Mouse (Mus musculus) monocyte, adult 2 months (primary cell): Measurements from ENCODE around the gene Gsg1l.

Experiments
- DNase-seq, 2 experiments: peaks; one replicate each; pipeline ENCODE4 v3.0.0; 2022; ENCODE audit warnings: low spot score in 2 of 2, low read depth in 1 of 2

Gene Gsg1l

DNA sequence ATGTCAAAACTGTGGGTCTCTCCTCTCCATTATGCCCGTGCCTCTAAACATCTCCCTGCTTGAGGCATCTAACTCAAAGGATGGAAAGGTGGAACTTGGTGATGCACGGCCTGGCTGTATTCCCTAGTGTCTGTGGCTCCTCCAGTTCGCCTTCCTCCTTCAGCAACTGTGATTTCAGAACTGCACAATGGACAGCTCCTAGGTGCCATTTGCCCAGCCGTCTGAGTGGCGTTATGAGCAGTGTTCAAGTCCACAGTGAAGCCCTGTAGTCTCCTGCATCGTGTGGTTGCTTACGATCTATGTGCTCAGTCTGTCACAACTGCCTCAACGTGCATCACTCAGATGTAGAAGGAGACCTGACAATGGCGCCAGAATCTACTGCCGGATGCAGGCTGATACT lies 96.6 kb downstream of the Gsg1l start:
- no peak for DNase-seq

DNA sequence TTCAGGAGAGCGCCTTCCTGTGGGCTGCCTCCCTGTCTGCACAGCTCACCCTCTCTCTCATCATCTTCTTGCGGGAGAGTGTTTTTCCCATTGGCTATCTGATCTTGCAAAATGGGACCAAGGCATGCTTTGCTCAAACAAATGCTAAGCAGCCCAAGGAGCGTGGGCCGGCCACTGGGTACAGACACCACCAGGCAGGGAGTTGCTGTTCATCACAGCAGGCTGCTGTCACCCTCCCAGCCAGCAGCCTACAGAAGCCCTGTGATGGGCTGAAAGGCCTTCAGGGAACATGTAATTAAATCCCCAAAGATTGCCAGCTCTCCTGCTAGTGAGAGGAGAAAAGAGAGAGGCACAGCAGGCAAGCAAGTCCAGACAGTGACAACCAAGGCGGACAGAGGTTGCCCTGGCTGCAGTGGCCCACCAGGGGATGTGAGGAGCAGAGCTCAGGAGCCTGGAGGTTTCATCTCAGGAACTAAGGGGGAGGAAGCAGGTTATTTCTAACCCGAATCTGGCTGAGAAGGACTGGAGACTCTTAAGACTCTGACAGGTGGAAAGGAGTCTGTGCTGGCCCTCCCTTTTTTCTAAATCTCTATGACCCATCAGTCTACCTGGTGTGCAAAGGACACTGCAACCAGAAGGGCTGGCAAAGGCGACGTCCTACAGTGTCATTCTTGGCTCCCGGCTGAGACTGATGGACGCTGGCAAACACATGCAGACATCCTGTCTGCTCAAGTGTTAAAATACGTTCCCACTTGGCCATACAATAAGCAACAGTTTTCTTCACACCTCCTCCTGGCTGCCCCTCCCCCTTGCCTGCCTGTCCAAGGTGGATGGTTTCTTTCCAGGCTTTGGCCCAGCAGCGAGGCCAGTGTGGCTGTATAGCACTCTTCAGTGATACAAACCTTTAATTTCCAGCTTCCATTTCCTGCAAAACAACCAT lies 98.0 kb downstream of the Gsg1l start:
- no peak for DNase-seq

DNA sequence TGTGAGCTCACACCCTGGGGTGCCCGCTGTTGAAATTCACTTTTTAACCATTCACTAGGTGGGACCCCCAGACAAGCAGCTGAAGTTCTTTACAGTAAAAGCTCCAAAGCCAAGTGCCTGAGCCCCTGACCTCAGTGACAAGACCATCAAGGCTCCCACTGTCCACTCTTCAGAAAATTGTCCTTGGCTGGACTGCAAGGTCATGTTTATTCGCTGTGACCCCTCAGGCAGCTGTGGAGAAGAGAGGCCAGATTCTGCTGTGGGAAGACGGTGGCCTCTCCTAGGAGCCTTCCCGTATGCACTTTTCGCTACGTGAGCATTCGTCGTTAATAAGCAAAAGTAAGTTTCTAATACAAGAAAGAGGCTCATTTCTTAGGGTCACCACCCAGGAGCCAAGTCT lies 102.6 kb downstream of the Gsg1l start:
- DNase-seq, result no peak

DNA sequence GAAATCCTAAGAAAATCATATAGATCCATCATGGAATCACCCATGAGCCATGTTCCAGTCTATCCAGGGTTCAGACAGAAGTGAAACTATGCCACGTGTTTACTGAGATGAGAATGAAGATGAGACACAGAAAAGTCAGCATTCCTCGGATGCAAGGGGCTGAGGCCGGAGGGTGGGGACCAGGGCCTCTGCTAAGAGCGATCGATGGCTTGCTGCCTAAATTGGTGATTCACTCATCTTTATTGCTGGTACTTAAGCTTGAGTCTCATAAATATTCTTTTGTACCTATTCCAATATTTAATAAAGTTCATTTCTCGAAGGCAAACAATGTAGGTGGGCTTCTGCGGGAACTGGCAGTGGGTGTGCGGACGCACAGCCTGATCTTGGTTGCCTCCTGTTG lies 105.5 kb downstream of the Gsg1l start:
- DNase-seq, result no peak

DNA sequence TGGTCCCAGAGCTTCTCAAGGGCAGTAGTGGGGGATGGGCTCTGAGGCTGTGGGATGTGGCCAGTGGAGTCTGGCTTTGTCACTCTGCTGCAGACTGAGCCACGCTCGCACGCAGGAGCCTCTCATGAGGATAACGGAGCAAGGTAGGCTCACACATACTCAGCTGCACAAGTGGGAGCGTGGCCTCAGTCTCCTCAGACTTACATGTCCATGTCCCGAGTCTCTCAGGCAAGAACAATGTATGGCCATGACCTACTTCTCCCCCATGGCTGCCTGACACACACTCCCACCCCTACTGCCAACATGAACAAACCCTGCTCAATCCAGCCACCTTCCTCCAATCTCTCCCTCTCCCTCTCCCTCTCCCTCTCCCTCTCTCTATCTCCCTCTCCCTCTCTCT lies 106.8 kb downstream of the Gsg1l start:
- no peak for DNase-seq

DNA sequence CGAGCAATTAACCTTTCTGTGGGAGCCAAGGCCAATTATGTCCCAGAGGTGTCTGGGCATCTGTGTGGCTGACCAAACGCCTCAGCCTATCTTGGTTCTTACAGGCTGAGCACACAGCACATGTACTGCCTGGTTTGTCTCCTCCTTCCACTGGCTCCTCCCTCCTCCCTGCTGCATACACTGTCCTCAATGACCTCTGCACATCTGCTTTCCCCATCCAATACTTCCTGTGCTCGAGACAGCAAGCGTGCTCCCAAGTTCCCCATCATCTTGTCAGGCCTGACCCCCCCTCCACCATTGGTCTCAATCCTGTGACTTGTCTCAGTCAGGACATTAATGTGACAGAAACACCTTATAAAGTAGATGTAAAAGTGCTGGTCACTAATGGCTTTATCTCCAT lies 108.3 kb downstream of the Gsg1l start:
- DNase-seq, result no peak

DNA sequence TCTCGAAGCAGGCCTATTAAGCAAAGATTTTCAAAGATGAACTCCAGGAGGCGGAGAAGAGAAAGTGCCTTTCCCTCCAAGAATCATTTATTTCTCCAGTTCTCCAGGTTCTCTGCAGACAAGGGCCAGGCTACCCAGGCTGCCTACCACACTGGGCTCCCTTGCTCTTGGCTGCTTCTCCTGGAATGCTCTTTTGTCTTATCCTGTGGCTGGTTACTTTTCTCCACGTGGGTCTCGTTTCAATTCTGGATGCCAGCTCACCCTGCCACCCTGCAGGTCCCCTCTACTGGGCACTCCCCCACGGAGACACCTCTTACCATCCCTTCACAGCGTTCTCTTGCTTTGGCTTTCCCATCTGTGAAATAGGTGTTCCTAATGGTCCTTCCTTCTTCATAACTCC lies 109.4 kb downstream of the Gsg1l start:
- DNase-seq, result no peak

DNA sequence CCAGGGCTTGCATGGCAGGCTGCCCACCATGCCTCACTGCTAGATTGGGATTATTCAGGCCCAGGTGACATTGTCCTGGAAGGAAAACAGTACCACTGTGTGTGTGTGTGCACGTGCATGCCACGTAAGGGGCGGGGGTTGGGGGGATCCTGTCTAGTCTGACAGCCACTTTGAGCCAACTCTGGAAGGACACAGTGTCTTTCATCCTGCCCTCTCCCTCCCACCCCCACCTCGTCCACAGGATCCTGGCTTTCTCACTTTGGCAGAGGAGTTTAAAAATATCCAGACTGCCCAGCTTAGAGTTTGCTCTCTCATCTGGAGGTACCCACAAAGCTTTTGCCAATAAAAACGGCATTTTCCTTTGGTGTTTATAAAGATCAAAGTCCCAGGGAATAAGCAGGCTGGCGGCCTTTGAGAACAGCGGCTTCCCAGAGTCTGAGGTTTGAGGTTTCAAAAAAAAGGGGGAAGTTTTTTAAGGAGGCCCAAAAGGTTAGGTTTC lies 110.0 kb downstream of the Gsg1l start:
- no peak for DNase-seq

DNA sequence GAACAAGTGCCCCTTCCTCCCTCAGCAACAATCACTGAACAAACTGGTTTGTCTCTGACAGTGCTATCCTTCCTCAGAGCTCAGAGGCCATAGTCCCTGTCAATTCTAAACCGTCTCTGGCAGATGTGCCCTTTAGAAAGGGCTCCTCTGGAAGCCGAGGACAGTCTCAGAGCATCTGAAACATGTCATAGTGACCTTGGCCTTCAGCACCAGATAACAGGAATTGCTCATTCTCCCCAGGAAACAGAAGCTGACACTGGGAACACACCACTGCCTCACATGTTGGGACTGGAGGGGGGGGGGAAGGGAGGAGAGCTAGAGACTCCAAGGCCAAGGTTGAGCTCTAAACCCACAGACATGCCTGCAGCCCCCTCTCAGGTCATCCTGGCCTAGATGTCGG lies 113.1 kb downstream of the Gsg1l start:
- DNase-seq, result no peak

DNA sequence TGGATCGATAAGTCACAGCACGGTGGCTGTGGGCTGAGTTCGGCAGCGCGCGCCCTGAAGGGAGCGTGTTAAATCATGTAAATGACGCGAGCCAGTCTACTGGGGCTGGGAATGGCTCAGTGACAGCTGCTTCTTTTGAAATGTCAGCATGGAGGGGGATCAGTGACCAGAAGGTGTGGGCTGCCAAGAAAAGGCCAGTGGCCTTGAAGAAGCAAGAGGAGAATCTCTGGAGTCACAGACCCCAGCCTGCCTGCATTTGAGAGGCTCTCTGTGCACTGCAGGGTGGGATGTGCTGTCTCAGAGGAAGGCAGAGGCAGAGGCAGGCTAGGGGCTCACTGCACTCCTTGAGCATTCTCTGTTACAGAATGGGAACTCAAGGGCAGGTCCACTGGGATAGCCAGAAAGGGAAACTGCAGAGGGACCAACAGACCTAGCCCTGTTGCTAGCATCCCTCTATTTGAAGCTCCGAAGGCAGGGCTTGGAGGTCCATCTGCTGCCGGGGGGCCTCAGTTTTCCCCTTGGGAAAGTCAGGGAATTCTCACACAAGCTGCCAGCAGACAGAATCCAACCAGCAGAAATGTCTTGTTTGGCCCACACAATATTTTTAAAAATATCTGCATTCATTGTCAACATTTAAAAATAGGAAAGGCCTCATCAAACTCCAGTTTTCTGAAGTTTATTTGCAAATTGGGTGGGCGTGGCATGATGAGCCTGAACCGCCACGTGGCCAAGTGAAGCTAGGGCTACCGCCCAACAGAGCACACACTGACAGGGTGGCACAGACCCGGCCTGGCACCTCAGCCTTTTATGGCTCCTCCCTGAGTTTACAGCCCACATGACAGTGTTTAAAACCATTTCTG lies 115.6 kb downstream of the Gsg1l start:
- no peak for DNase-seq

DNA sequence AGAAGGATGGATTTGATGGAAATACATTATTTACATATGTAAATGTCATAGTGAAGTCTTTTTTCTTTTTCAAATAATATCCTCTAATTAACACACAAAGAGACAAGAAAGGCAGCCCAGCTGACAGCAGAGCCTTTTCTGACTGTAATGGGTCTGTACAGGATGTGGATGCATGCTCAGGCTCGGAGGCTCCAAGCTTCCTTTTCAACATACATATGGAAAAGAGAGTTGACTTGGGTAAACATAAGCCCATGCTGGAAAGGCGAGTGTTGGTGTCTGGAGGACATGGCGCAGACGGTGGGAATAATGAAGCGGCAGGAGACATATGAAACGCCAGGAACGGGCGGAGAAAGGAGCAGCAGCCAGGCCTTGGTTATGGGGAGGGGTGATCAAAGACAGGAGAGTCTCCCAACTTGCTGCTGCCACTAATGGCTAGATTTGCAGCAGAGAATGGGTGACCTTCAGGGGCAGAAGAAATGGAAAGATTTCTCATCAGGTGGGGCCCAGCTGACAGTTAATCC lies 118.1 kb downstream of the Gsg1l start:
- no peak for DNase-seq

DNA sequence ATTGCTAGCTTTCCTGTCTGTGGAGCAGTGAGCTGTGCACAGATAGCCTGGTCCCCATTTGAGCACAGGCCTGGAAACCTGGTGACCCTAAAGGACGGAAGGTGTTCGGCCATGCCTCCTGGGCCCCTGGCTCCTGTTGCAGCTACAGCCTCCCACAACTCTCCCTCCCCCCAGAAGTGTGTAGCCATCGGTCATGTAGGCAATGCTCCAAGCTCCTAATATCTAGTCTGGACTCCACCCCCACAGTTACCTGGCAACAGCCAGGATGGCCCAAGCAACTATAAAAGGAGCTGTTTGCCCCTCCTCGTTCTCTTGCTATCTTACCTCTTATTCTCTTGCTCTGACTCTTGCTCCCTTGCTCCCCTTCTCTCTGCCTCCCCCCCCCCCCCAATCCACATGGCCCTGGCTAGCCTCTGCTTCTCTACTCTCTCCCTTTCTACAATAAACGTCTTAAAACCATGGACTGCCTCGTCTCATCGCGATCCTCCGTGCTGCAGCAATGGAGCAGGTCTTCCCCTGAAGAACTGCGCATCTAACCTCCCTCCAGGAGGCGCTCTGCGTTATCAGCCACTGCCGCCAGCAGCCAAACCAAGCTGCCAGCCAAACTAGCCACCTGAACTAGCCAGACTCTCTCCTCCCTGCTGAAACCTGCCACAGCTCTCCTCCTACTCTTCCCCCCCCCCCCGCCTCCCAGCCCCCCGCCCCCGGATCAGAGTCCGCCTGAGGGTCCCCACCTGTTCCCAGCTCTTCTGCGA lies 122.7 kb downstream of the Gsg1l start:
- no peak for DNase-seq

DNA sequence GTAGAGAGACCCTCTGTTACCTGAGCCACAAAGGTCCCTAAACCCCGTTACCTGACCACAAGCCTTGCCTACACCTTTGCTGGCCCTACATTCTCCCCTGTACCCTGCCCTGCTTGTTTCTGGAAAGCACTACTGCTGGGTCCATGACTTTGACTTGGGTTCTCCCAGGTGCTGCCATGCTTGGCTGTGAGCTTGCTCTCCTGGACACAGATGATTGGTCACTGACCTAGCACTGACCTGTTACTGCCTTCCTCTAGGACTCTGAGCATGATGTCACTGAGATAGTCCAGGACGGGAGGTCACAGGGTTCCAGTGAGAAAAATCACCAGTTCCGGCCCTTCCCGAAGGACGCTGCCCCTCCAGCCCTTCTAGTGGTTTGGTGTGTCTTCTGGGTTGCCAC lies 123.4 kb downstream of the Gsg1l start:
- no peak for DNase-seq

DNA sequence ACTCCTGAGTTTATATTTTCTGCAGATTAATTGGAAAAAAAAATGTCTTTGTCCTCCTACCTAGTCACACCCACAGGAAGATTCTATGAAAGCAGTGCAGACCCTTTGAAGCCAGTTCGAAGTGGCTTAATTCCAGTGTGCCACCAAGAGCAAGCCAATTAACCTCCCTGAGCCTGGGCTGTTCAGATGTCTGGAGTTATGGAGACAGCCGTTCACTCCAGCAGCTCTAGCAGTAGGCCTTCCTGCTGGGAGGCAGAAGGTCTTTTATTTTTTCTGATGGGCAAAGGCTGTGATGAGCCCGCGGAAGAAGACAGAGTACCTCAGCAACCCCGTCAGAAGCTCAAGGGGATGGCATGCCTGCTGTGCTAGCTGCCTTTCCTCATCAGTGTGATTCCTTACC lies 127.2 kb downstream of the Gsg1l start:
- no peak for DNase-seq

DNA sequence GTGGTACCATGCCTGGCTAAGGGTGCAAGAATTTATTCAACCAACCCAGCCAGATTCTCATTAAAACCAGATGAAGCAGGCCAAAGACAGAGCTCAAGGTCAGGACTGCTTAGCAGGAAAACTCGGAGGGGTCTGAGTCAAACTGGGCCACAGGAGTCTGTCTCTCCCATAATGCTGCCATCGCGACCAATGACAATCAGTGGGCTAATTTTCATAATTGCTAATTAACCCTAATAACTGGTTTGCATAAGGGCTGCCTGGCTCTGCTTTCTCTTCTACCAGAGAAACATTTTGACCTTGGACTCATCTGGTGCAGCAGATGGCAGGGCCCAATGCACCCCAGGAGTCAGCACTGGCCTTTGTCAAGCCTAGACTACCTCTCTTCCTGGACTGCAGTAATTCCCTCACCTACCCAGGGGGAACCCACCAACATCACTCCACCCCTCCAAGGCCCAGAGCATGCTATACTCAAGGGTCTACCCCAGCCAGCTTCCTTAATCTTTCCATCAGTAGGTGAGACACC lies 127.8 kb downstream of the Gsg1l start:
- no peak for DNase-seq

DNA sequence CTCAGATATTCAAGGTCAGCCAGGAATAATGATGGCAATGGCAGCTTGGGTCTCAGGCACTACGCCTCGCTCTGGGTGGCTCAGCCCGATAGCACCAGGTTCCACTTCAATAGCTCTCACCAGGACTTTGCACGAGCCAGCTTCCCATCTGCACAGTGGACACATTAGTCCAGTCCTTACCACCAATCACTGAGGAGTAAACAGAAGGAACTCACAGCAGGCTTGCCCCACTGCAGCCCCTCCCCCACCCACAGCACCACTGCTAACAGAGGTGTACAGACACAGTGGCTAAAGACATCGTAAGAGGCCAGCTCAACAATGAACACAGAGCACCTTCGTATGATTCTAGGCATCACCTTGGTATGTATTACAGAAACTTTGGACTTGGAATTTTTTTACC lies 128.4 kb downstream of the Gsg1l start:
- no peak for DNase-seq

DNA sequence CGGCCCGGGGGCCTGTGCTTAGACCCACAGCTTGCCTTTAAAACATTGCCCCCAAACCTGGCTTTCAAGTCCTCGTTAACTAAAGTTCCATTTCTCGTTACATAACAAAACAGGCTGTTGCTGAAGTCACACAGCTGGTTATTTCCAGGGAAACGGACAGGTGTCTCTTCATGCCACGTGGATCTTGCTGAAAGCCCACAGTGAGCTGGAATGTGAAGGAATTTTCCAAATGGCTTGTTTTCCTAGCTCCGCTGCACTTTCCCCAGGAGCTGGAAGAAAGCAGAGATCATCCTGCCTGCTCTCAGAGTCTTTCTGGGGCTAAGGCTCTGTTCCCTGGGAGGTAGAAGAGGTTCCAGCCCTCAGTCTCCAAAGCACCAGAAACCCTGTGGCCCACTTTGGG lies 130.3 kb downstream of the Gsg1l start:
- no peak for DNase-seq

DNA sequence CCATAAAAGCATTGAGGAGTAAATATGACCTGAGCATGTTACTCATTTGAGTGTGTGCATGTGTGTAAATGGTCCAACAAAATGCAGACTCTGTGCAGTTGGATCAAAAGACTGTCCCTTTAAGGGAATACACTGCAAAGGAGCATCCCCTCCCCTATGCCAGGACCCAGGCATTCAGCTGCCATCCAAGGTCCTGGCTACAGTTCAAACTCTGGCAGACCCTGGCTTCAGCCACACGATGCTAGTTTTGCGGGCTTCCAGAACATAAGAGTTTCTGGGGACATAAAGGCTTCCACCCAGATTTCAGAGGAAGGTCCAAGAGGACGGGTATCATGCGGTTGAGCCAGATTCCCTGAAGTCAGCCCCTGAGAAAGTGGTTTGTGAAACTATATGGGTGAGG lies 133.2 kb downstream of the Gsg1l start:
- DNase-seq, result no peak

DNA sequence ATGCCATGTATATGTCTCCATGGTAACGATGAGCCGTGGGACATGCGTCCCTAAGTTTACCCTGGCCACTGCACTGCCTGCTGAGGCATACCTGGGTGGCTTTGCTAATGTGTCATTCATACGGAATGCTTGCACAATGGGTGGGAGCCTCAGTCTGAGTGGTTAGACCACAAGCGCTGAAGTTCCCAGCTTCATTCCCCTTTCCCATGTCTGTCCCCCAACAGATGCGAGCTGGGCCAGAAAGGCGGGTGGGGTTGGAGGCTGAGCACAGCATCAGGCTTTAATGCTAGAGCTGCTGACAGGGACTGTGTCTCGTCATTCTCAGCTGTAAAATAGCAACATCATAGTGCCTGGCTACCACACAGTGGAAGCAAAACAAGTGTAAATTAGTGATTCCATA lies 136.3 kb downstream of the Gsg1l start:
- no peak for DNase-seq

DNA sequence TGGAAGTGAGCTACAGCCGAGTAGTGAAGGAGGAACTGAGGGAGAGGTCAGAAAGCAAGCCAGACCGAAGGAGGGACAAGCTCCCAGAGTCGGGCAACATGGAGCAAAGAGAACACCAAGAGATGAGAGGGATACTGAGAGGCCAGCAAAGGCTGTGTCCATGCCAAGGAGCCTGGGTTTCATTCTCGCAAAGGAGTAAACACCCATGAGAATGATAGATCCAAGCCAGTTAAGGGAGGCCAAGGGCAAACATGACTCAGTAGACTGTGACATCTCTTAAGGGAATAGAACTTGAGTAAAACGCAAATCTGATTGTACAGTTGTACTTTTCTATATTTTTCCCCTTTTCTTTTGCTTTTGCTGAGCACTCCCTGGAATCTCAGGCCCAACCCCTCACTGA lies 137.6 kb downstream of the Gsg1l start:
- no peak for DNase-seq

DNA sequence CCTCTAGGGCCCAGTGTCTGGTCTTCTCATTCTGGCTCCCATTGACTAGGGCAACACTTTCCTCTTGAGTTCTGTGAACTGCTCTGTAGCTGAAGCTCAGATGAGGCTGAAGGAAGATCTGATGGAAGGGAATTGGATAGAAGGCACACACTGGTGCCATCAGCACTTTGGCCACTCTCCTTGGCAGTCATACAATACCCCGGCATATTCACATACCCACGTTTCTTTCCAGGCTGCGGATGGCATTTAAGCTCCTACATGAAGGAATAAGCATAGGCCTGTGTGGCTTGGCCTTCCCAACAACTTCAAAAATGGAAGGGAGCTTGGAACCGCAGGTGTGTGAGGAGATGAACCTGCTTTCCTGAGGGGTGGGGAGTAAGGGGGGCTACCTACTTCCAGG lies 138.7 kb downstream of the Gsg1l start:
- DNase-seq, result no peak
